Mouse (Mus musculus): Measurements from ENCODE around the gene Klhdc4. TPM values are rescaled to one million over a fixed set of nuclear protein-coding genes. Genes with fewer than 3 reads are reported as not detected.

The Klhdc4 gene
- polyA plus RNA-seq, 1 experiment from 2014 or later, result 46.2 TPM

GRCm38 (mm10) chr8:121795461-121795860, 33.9 kb downstream of the Klhdc4 start:
- H3K4me1 ChIP-seq, result no peaks in the 10 kb centered on the region
- no peaks in the 10 kb centered on the region for H3K9me3 ChIP-seq
- ATAC-seq (replicated peaks), result no peak
- 94% methylated on average over 8 of the region's 8 CpGs for WGBS
- no peak overlapping the region for H3K27ac ChIP-seq (replicated peaks)
- no peak overlapping the region for H3K4me3 ChIP-seq
- no peak overlapping the region for H3K9ac ChIP-seq (replicated peaks)
- no peak overlapping the region for H3K4me2 ChIP-seq (replicated peaks)
- H3K27me3 ChIP-seq, result no peaks in the 10 kb centered on the region
- peaks cover 44% of the 10 kb centered on the region for H3K36me3 ChIP-seq

- Histone ChIP-seq H3K27ac (replicated peaks) (no peak overlapping the region), H3K27me3 (no peaks in the 10 kb centered on the region), H3K4me2 (replicated peaks) (no peak overlapping the region), H3K4me1 (no peaks in the 10 kb centered on the region), H3K9me3 (no peaks in the 10 kb centered on the region), H3K4me3 (no peak overlapping the region), H3K9ac (replicated peaks) (no peak overlapping the region), H3K36me3 (peaks cover 34% of the 10 kb centered on the region)
- 47% methylated on average over 3 of the region's 3 CpGs for WGBS
- ATAC-seq (replicated peaks), result no peak
These were observed 35.2 kb downstream of the Klhdc4 start for GRCm38 (mm10) chr8:121794151-121794550.

- H3K4me1 ChIP-seq, result no peaks in the 10 kb centered on the region
- H3K9ac ChIP-seq (replicated peaks), result no peak overlapping the region
- H3K4me2 ChIP-seq (replicated peaks), result no peak overlapping the region
- no peak overlapping the region for H3K27ac ChIP-seq (replicated peaks)
- no peak for ATAC-seq (replicated peaks)
- peaks cover 24% of the 10 kb centered on the region for H3K36me3 ChIP-seq
- no peaks in the 10 kb centered on the region for H3K9me3 ChIP-seq
- H3K27me3 ChIP-seq, result no peaks in the 10 kb centered on the region
- no peak overlapping the region for H3K4me3 ChIP-seq
- 83% methylated on average over 4 of the region's 4 CpGs for WGBS
These were observed 36.7 kb downstream of the Klhdc4 start for GRCm38 (mm10) chr8:121792627-121793026.

- Histone ChIP-seq H3K4me3 (no peak overlapping the region), H3K4me1 (no peaks in the 10 kb centered on the region), H3K9me3 (no peaks in the 10 kb centered on the region), H3K27ac (replicated peaks) (no peak overlapping the region), H3K9ac (replicated peaks) (no peak overlapping the region), H3K4me2 (replicated peaks) (no peak overlapping the region), H3K36me3 (peaks cover 24% of the 10 kb centered on the region), H3K27me3 (no peaks in the 10 kb centered on the region)
- ATAC-seq (replicated peaks), result no peak
- WGBS, result 85% methylated on average over 7 of the region's 7 CpGs
These were observed 37.2 kb downstream of the Klhdc4 start for GRCm38 (mm10) chr8:121792159-121792558.

GRCm38 (mm10) chr8:121788786-121789185, 40.6 kb downstream of the Klhdc4 start:
- Histone ChIP-seq H3K27me3 (no peaks in the 10 kb centered on the region), H3K4me2 (replicated peaks) (no peak overlapping the region), H3K27ac (replicated peaks) (no peak overlapping the region), H3K4me1 (no peaks in the 10 kb centered on the region), H3K36me3 (no peaks in the 10 kb centered on the region), H3K9ac (replicated peaks) (no peak overlapping the region), H3K9me3 (no peaks in the 10 kb centered on the region), H3K4me3 (no peak overlapping the region)
- no peak for ATAC-seq (replicated peaks)
- WGBS, result 85% methylated on average over 8 of the region's 8 CpGs

- Histone ChIP-seq H3K27ac (replicated peaks) (no peak overlapping the region), H3K9me3 (no peaks in the 10 kb centered on the region), H3K4me3 (no peak overlapping the region), H3K4me1 (no peaks in the 10 kb centered on the region), H3K9ac (replicated peaks) (no peak overlapping the region), H3K4me2 (replicated peaks) (no peak overlapping the region), H3K27me3 (no peaks in the 10 kb centered on the region), H3K36me3 (no peaks in the 10 kb centered on the region)
- no peak for ATAC-seq (replicated peaks)
- WGBS, result 55% methylated on average over 10 of the region's 10 CpGs
These were observed 42.8 kb downstream of the Klhdc4 start for GRCm38 (mm10) chr8:121786542-121786941.

- Histone ChIP-seq H3K4me2 (replicated peaks) (no peak overlapping the region), H3K4me1 (no peaks in the 10 kb centered on the region; the same call in 1 of the 2 replicates), H3K9me3 (no peaks in the 10 kb centered on the region), H3K27ac (replicated peaks) (no peak overlapping the region), H3K4me3 (no peak overlapping the region), H3K27me3 (no peaks in the 10 kb centered on the region), H3K36me3 (no peaks in the 10 kb centered on the region), H3K9ac (replicated peaks) (no peak overlapping the region)
- 54% methylated on average over 5 of the region's 5 CpGs for WGBS
- ATAC-seq (replicated peaks), result no peak
These were observed 46.9 kb downstream of the Klhdc4 start for GRCm38 (mm10) chr8:121782493-121782892.

GRCm38 (mm10) chr8:121773876-121774275, 55.5 kb downstream of the Klhdc4 start:
- no peak for ATAC-seq (replicated peaks)
- Histone ChIP-seq H3K9me3 (no peaks in the 10 kb centered on the region), H3K4me3 (no peak overlapping the region), H3K9ac (replicated peaks) (no peak overlapping the region), H3K4me1 (peaks cover 16% of the 10 kb centered on the region), H3K27me3 (no peaks in the 10 kb centered on the region), H3K36me3 (no peaks in the 10 kb centered on the region), H3K4me2 (replicated peaks) (no peak overlapping the region), H3K27ac (replicated peaks) (no peak overlapping the region)
- WGBS, result 90% methylated on average over 12 of the region's 12 CpGs

- Histone ChIP-seq H3K9me3 (no peaks in the 10 kb centered on the region), H3K4me2 (replicated peaks) (peak overlapping the region; percentile 14; the same call in 1 of the 2 replicates), H3K27me3 (no peaks in the 10 kb centered on the region), H3K36me3 (no peaks in the 10 kb centered on the region), H3K9ac (replicated peaks) (no peak overlapping the region), H3K4me1 (peaks cover 16% of the 10 kb centered on the region), H3K4me3 (no peak overlapping the region), H3K27ac (replicated peaks) (peak overlapping the region; percentile 37; the same call in 1 of the 2 replicates)
- peak; percentile 71 for ATAC-seq (replicated peaks)
- WGBS, result 29% methylated on average over 19 of the region's 19 CpGs
These were observed 58.3 kb downstream of the Klhdc4 start for GRCm38 (mm10) chr8:121770845-121771752.

GRCm38 (mm10) chr8:121769621-121770020, 59.7 kb downstream of the Klhdc4 start:
- no peak overlapping the region for H3K4me3 ChIP-seq
- 92% methylated on average over 2 of the region's 2 CpGs for WGBS
- H3K27me3 ChIP-seq, result no peaks in the 10 kb centered on the region
- H3K4me1 ChIP-seq, result peaks cover 16% of the 10 kb centered on the region
- H3K9me3 ChIP-seq, result no peaks in the 10 kb centered on the region
- no peak overlapping the region for H3K4me2 ChIP-seq (replicated peaks)
- no peak overlapping the region for H3K9ac ChIP-seq (replicated peaks)
- H3K27ac ChIP-seq (replicated peaks), result no peak overlapping the region
- no peak for ATAC-seq (replicated peaks)
- H3K36me3 ChIP-seq, result no peaks in the 10 kb centered on the region

- H3K4me3 ChIP-seq, result no peak overlapping the region
- WGBS, result 52% methylated on average over 3 of the region's 3 CpGs
- no peaks in the 10 kb centered on the region for H3K27me3 ChIP-seq
- H3K27ac ChIP-seq (replicated peaks), result no peak overlapping the region
- H3K9me3 ChIP-seq, result no peaks in the 10 kb centered on the region
- no peak overlapping the region for H3K4me2 ChIP-seq (replicated peaks)
- no peak for ATAC-seq (replicated peaks)
- H3K9ac ChIP-seq (replicated peaks), result no peak overlapping the region
- H3K36me3 ChIP-seq, result no peaks in the 10 kb centered on the region
- peaks cover 16% of the 10 kb centered on the region for H3K4me1 ChIP-seq
These were observed 60.3 kb downstream of the Klhdc4 start for GRCm38 (mm10) chr8:121769095-121769494.

- no peak overlapping the region for H3K4me2 ChIP-seq (replicated peaks)
- WGBS, result 81% methylated on average over 7 of the region's 7 CpGs
- ATAC-seq (replicated peaks), result no peak
These were observed 63.7 kb downstream of the Klhdc4 start for GRCm38 (mm10) chr8:121765594-121766138.

More at GRCm38 (mm10) chr8:121765594-121766138, 63.7 kb downstream of the Klhdc4 start:
- H3K27me3 ChIP-seq, result no peaks in the 10 kb centered on the region
- H3K36me3 ChIP-seq, result no peaks in the 10 kb centered on the region
- no peak overlapping the region for H3K4me3 ChIP-seq
- no peak overlapping the region for H3K9ac ChIP-seq (replicated peaks)
- H3K27ac ChIP-seq (replicated peaks), result no peak overlapping the region
- peaks cover 15% of the 10 kb centered on the region for H3K4me1 ChIP-seq
- no peaks in the 10 kb centered on the region for H3K9me3 ChIP-seq

Measured in forebrain, embryonic 15.5 days (tissue).